Mouse (Mus musculus) myocyte (in vitro differentiated cells): ENCODE measurements around the gene Atp13a2. TPM values are rescaled to one million over a fixed set of nuclear protein-coding genes. Genes with fewer than 3 reads are reported as not detected.
A peak's percentile ranks its signal among the peaks of the same experiment; 100 is the strongest.

Source experiments
- H3K27me3 ChIP-seq: one replicate; pipeline ENCODE4 v1.6.1; 2011; ENCODE audit not compliant: control insufficient read depth, insufficient read depth, insufficient read length
- H3K36me3 ChIP-seq: one replicate; pipeline ENCODE4 v1.6.1; 2011; ENCODE audit not compliant: control insufficient read depth, insufficient read depth
- H3K4me2 ChIP-seq: one replicate; pipeline ENCODE4 v1.6.1; 2011; ENCODE audit warnings: low read depth, control low read depth
- H3K4me3 ChIP-seq: one replicate; pipeline ENCODE4 v1.5.1; 2011; ENCODE audit warnings: mild to moderate bottlenecking, control low read depth, moderate library complexity
- H3K79me2 ChIP-seq: one replicate; pipeline ENCODE4 v1.6.1; 2011; ENCODE audit not compliant: control insufficient read depth, insufficient read depth
- H3ac ChIP-seq: one replicate; pipeline ENCODE4 v1.6.1; 2011; ENCODE audit not compliant: control insufficient read depth, insufficient read length
- CEBPB ChIP-seq: IDR thresholded peaks from 2 replicates; pipeline ENCODE4 v1.6.1; 2011; ENCODE audit warnings: mild to moderate bottlenecking, moderate library complexity; ENCODE audit not compliant: poor library complexity, insufficient read depth, severe bottlenecking
- E2F4 ChIP-seq: IDR thresholded peaks from one replicate; pipeline ENCODE4 v1.6.1; 2011; ENCODE audit warnings: mild to moderate bottlenecking, control low read depth, moderate library complexity; ENCODE audit not compliant: insufficient read depth
- MAX ChIP-seq: IDR thresholded peaks from one replicate; pipeline ENCODE4 v1.6.1; 2011; ENCODE audit warnings: low read depth, mild to moderate bottlenecking, control low read depth
- MYOD1 ChIP-seq, 3 experiments: IDR thresholded peaks; one replicate each; pipeline ENCODE4 v1.6.1; 2011; ENCODE audit warnings: control low read depth in 2 of 3, low read depth in 2 of 3, mild to moderate bottlenecking in 2 of 3, moderate library complexity in 1 of 3; ENCODE audit not compliant: insufficient read length in 2 of 3, control insufficient read depth in 1 of 3
- MYOG ChIP-seq, 3 experiments: IDR thresholded peaks; one replicate each; pipeline ENCODE4 v1.6.1; 2011; ENCODE audit warnings: control low read depth in 2 of 3, low read depth in 2 of 3, mild to moderate bottlenecking in 2 of 3; ENCODE audit not compliant: insufficient read length in 2 of 3, control insufficient read depth in 1 of 3, insufficient read depth in 1 of 3
- POLR2A ChIP-seq: IDR thresholded peaks from one replicate; pipeline ENCODE4 v1.6.1; 2011; ENCODE audit warnings: low read depth, mild to moderate bottlenecking, control low read depth, moderate library complexity; ENCODE audit not compliant: insufficient read length
- POLR2AphosphoS2 ChIP-seq: IDR thresholded peaks from one replicate; pipeline ENCODE4 v1.6.1; 2011; ENCODE audit warnings: low read depth, control low read depth; ENCODE audit not compliant: insufficient read length
- REST ChIP-seq: IDR thresholded peaks from one replicate; pipeline ENCODE4 v1.6.1; 2011; ENCODE audit warnings: mild to moderate bottlenecking, control low read depth, moderate library complexity; ENCODE audit not compliant: insufficient read depth, insufficient read length
- SRF ChIP-seq: IDR thresholded peaks from one replicate; pipeline ENCODE4 v1.6.1; 2011; ENCODE audit warnings: low read depth; ENCODE audit not compliant: control insufficient read depth, insufficient read length
- TCF12 ChIP-seq: IDR thresholded peaks from one replicate; pipeline ENCODE4 v1.6.1; 2011; ENCODE audit warnings: mild to moderate bottlenecking, control low read depth; ENCODE audit not compliant: poor library complexity, insufficient read depth, severe bottlenecking
- TCF3 ChIP-seq: IDR thresholded peaks from one replicate; pipeline ENCODE4 v1.6.1; 2011; ENCODE audit warnings: low read depth, control low read depth; ENCODE audit not compliant: insufficient read length
- USF1 ChIP-seq: IDR thresholded peaks from one replicate; pipeline ENCODE4 v1.6.1; 2011; ENCODE audit warnings: low read depth, mild to moderate bottlenecking, control low read depth, moderate library complexity
- polyA plus RNA-seq: library from polyadenylated mRNA; unstranded; fragments of >200 nt; fragmentation: generic; extraction: Trizol; gene quantifications from one replicate; pipeline ENCODE4 v1.2.1, GENCODE M21; 2012; ENCODE audit warnings: missing spikeins

Atp13a2 gene
- polyA plus RNA-seq, 1 experiment: 22.0 TPM

GRCm38 (mm10) chr4:140946580-140947205, 40.0 kb upstream of the Atp13a2 start:
- H3K27me3 ChIP-seq: no peaks in the 10 kb centered on the region
- TF ChIP-seq SRF (no peak), USF1 (no peak), E2F4 (no peak), CEBPB (no peak), REST (no peak), MYOG (IDR thresholded peaks at IDR 0.05; ENCODE audit: control insufficient read depth in 1 of 3, insufficient read depth in 1 of 3, insufficient read length in 2 of 3, low read depth in 2 of 3) (no peak), MAX (no peak), POLR2A (no peak), TCF3 (no peak)
- no peak overlapping the region for H3K4me3 ChIP-seq
- no peak overlapping the region for H3ac ChIP-seq
- H3K4me2 ChIP-seq: peak overlapping the region; percentile 58
- no peaks in the 10 kb centered on the region for H3K79me2 ChIP-seq
- H3K36me3 ChIP-seq: no peaks in the 10 kb centered on the region

GRCm38 (mm10) chr4:140947487-140948440, 38.9 kb upstream of the Atp13a2 start:
- Histone ChIP-seq H3K36me3 (no peaks in the 10 kb centered on the region), H3K27me3 (no peaks in the 10 kb centered on the region), H3K79me2 (no peaks in the 10 kb centered on the region), H3K4me2 (peak overlapping the region; percentile 58), H3K4me3 (no peak overlapping the region), H3ac (no peak overlapping the region)
- TF ChIP-seq REST: no peak
- TF ChIP-seq MYOD1 (IDR thresholded peaks at IDR 0.05; ENCODE audit: control insufficient read depth in 1 of 3, insufficient read length in 2 of 3, low read depth in 2 of 3): no peak
- TF ChIP-seq MYOG (IDR thresholded peaks at IDR 0.05; ENCODE audit: control insufficient read depth in 1 of 3, insufficient read depth in 1 of 3, insufficient read length in 2 of 3, low read depth in 2 of 3): no peak
- no peak for TF ChIP-seq TCF3
- TF ChIP-seq POLR2AphosphoS2: no peak
- TF ChIP-seq MAX: no peak
- TF ChIP-seq USF1: no peak
- no peak for TF ChIP-seq E2F4
- no peak for TF ChIP-seq CEBPB
- TF ChIP-seq POLR2A: no peak
- no peak for TF ChIP-seq TCF12

- TF ChIP-seq E2F4 (no peak), TCF12 (no peak), MYOD1 (IDR thresholded peaks at IDR 0.05; ENCODE audit: control insufficient read depth in 1 of 3, insufficient read length in 2 of 3, low read depth in 2 of 3) (peak in 1 of 3 experiments; percentile 14)
- no peak overlapping the region for H3K4me3 ChIP-seq
- no peaks in the 10 kb centered on the region for H3K27me3 ChIP-seq
- H3K36me3 ChIP-seq: no peaks in the 10 kb centered on the region
- H3K79me2 ChIP-seq: no peaks in the 10 kb centered on the region
- no peak overlapping the region for H3ac ChIP-seq
- no peak overlapping the region for H3K4me2 ChIP-seq
Measured at GRCm38 (mm10) chr4:140948481-140948880, 38.2 kb upstream of the Atp13a2 start.

GRCm38 (mm10) chr4:140949052-140949451, 37.6 kb upstream of the Atp13a2 start:
- no peaks in the 10 kb centered on the region for H3K79me2 ChIP-seq
- H3K4me3 ChIP-seq: no peak overlapping the region
- H3K27me3 ChIP-seq: no peaks in the 10 kb centered on the region
- H3K4me2 ChIP-seq: no peak overlapping the region
- no peak overlapping the region for H3ac ChIP-seq
- TF ChIP-seq USF1: no peak
- no peak for TF ChIP-seq REST
- TF ChIP-seq CEBPB: no peak
- no peak for TF ChIP-seq MYOG (IDR thresholded peaks at IDR 0.05; ENCODE audit: control insufficient read depth in 1 of 3, insufficient read depth in 1 of 3, insufficient read length in 2 of 3, low read depth in 2 of 3)
- no peak for TF ChIP-seq TCF3
- no peak for TF ChIP-seq POLR2AphosphoS2
- no peak for TF ChIP-seq MAX
- no peak for TF ChIP-seq TCF12
- no peak for TF ChIP-seq E2F4
- no peak for TF ChIP-seq SRF
- no peak for TF ChIP-seq MYOD1 (IDR thresholded peaks at IDR 0.05; ENCODE audit: control insufficient read depth in 1 of 3, insufficient read length in 2 of 3, low read depth in 2 of 3)
- TF ChIP-seq POLR2A: no peak
- no peaks in the 10 kb centered on the region for H3K36me3 ChIP-seq

GRCm38 (mm10) chr4:140949616-140950015, 37.1 kb upstream of the Atp13a2 start:
- Histone ChIP-seq H3K4me2 (no peak overlapping the region), H3ac (no peak overlapping the region), H3K79me2 (no peaks in the 10 kb centered on the region), H3K4me3 (no peak overlapping the region), H3K36me3 (no peaks in the 10 kb centered on the region), H3K27me3 (no peaks in the 10 kb centered on the region)
- no peak for TF ChIP-seq MYOD1 (IDR thresholded peaks at IDR 0.05; ENCODE audit: control insufficient read depth in 1 of 3, insufficient read length in 2 of 3, low read depth in 2 of 3)
- TF ChIP-seq TCF3: no peak
- no peak for TF ChIP-seq MYOG (IDR thresholded peaks at IDR 0.05; ENCODE audit: control insufficient read depth in 1 of 3, insufficient read depth in 1 of 3, insufficient read length in 2 of 3, low read depth in 2 of 3)
- no peak for TF ChIP-seq POLR2A
- no peak for TF ChIP-seq MAX
- no peak for TF ChIP-seq E2F4
- no peak for TF ChIP-seq TCF12
- no peak for TF ChIP-seq POLR2AphosphoS2
- TF ChIP-seq CEBPB: no peak
- no peak for TF ChIP-seq SRF
